Mouse (Mus musculus): ENCODE results near the gene Uqcr10. TPM values are rescaled to one million over a fixed set of nuclear protein-coding genes. Genes with fewer than 3 reads are reported as not detected.
"Not testable (repeated sequence)": the region's sequence is repeated elsewhere in the genome, so short reads cannot be mapped to it uniquely, and the experiment has no call there.

The Uqcr10 gene
- total RNA-seq, 2 experiments from 2014 or later = 429 to 434 TPM

- no peak for DNase-seq (ENCODE audit: low spot score in 2 of 2)
- intact Hi-C loops (cut with DNase I) = no loop called here
Measured at GRCm38 (mm10) chr11:4718548-4718947, 14.4 kb upstream of the Uqcr10 start.

DNA sequence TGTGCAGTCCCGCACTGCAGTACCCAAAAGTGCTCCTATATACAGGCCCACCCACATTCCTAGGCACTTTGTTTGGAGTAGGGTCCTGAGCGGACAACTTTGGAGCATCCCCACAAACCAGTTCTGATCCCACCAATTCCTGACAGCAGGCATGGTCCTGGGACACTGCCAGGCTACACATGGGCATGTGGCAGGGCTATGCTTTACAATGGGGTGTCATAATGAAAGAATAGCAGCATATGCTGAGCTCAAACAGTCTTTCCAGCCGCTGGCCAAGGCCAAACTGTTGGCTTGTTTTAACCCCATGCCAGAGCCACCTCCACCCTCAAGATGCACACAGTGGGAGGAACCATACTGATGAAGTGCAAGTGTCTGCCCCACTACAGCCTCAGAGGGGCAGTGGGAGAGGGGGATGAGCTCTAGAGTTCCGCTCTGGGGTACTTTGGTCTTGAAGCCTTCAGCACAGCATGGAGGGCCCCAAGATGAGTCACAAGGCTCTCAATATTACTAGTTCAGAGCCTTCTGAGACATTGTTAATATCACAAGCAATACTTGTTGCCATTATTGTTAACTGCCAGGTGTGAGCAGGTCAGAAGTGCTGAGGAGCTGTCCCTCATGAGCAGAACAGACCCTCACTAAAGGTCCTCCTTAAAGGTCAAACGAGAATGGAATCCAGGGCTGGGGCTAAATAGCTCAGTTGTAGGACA, 12.5 kb upstream of the Uqcr10 start:
- intact Hi-C loops (cut with DNase I) = no loop called here
- no peak for DNase-seq (ENCODE audit: low spot score in 2 of 2)

DNA sequence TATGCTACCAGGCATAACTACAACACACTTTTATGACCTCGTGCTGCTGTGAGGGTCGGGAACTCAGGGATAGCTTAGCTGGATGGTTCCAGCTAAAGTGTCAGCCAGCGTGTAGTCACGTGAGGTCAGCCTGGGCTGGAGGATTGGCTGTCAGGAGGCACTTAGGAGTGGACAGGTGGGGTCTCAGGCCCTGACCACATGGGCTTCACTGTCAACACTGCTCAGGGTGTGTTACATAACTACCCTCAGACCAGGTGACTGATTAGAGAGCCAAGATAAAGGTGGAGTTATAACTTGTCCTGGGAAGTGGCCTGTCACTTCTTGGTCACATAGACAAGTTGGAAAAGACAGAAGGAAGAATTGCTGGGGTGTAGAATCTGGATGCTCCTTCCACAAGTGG, 11.5 kb upstream of the Uqcr10 start:
- DNase-seq (ENCODE audit: low spot score in 2 of 2) = no peak
- intact Hi-C loops (cut with DNase I) = no loop called here

DNA sequence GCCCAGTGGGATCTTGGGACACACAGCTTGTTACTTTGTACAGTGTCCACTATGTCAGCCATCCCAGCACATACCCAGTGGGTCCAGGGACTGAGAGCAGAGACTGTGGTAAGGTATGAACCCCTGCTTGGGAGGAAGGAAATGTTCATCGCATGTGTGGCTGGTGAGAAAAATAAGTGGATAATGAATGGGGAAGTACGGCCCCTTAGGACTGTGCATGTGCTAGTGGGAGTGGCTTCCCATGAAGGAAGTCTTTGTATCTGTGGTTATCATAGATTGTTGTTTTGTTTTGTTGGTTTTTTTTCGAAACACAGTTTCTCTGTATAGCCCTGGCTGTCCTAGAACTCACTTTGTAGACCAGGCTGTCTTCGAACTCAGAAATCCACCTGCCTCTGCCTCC, 10.6 kb upstream of the Uqcr10 start:
- DNase-seq (ENCODE audit: low spot score in 2 of 2) = no peak
- intact Hi-C loops (cut with DNase I) = no loop called here

GRCm38 (mm10) chr11:4712822-4713221, 8.7 kb upstream of the Uqcr10 start:
- no peak for DNase-seq (ENCODE audit: low spot score in 2 of 2)
- intact Hi-C loops (cut with DNase I) = no loop called here

DNA sequence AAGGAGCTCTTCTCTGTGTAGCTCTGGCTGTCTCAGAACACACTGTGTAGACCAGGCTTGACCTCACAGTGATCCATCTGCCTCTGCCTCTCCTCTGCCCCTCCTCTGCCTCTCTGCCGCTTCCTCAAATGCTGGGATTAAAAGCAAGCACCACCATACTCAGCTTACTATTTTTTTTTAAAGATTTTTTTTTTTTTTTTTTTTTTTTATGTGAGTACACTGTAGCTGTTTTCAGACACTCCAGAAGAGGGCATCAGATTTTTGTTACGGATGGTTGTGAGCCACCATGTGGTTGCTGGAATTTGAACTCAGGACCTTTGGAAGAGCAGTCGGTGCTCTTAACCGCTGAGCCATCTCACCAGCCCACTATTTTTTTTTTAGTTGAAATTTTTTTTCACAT, 6.0 kb upstream of the Uqcr10 start:
- DNase-seq (ENCODE audit: low spot score in 2 of 2); intact Hi-C loops (cut with DNase I): not testable (repeated sequence)

- intact Hi-C loops (cut with DNase I) = no loop called here
- no peak for DNase-seq (ENCODE audit: low spot score in 2 of 2)
Measured at GRCm38 (mm10) chr11:4705178-4705577, 1.0 kb upstream of the Uqcr10 start.

DNA sequence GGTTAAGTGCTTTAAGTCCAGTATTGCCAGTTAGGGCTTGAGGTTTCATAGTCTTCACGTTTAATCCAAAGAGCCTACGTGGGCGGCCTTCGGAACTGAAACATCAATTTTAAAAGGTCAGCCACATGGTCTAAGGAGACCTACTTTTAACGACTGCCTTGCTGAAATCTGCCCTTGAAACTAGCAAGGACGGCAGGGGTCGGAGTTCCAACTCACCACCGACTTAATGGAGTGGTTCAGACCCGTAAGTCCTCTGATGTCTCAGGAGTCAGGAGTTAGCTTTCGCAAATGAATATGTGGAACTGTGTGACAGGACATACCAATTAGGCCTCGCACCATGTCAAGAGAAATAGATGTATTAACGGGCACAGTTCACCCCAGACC, 462 bp downstream of the Uqcr10 start:
- intact Hi-C loops (cut with DNase I) = no loop called here
- no peak for DNase-seq (ENCODE audit: low spot score in 2 of 2)

DNA sequence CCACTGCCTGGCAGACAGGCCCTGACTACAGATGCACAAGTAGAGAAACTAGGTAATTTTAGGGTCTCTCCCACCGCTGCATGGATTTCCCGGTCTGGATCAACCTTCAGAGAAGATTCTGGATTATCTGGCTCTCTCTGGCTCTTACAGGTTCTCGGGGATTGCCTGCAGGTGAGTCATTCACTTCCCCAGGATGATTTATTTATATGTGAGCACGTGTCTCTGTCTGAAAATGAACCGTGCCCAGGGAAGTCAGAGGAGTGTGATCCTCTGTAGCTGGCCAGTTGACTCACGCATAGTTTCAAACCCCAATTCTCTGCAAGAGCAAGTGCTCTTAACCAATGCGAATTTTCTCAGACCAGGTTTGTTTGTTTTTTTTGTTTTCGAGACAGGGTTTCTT, 3.4 kb downstream of the Uqcr10 start:
- DNase-seq (ENCODE audit: low spot score in 2 of 2) = no peak
- intact Hi-C loops (cut with DNase I) = no loop called here

DNA sequence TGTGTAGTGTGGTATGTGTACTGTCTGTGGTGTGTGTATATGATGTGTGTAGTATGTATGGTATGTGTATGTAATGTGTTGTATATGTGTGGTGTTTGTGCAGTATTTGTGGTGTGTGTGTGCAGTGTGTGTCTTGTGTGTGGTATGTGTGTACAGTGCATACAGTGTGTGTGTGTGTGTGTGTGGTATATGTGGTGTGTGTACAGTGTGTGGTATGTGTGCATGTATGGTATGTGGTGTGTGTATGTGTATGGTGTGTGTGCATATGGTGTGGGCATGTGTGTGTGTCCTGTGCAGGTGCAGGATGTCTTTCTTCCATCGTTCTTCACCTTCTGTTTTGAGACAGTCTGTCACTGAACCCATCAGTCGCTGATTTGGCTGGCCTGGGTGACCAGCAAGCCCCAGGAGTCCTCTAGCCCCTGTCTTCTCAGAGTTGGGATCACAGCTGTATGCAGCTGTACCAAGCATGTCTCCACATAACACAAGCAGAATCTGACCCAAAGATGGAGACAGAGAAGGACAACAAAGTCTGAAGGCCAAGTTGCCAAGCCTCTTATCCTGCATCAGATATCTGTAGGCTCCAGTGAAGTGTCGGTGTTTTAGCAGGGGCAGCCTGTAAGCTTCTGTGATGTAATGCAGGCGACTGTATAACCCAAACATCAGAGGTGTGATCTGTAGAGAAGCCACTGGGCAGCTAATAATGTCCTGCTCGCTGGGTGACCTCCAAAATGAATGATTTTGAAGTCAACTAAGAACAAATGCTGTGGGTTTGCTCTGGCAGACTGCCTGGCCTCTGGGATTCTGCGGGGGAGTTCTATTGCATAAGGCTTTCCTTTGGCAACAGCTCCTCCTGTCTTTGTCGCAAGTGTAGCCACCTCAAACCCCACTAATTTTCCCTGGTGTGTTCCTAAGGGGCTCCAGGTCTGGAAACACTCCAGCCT, 6.8 kb downstream of the Uqcr10 start:
- intact Hi-C loops (cut with DNase I) = no loop called here
- DNase-seq (ENCODE audit: low spot score in 2 of 2) = peak; percentile 70 to 80

DNA sequence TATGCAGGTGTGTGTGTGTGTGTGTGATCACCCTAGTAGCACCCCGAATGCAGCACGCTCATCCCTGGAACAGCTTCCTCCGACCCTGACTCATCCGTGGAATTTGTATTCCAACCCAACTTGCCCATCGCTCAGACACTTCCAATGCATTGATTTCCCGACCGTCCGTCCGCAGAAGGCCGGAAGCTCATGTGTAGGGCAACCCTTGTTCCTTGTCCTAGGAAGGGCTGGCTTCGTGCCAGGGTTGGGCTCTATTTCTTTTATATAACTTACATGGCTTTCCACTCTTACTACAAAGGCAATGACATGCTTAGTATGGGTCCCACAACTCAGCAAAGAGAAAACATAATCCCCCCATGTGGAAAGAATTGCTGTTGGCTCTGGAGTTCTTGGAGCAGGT, 12.0 kb downstream of the Uqcr10 start:
- DNase-seq (ENCODE audit: low spot score in 2 of 2) = no peak
- intact Hi-C loops (cut with DNase I) = no loop called here

DNA sequence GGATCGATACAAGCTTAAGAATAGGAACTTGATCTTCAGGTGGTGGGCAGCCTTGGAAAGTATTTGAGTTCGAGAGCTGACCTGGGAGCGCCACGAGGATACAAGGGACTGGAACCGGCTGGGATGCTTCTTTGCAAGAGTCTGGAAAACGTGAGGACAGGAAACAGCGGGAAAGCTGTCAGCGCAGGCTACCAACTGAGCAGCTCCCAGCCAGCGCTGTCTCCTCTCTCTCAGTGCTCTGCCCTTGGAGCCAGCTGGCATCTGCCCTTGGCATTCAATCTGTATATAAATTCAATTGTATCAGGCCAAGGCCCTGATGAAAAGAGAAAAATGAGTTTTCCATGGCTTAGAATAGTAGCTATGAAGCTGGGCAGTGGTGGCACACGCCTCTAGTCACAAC, 12.9 kb downstream of the Uqcr10 start:
- intact Hi-C loops (cut with DNase I) = no loop called here
- DNase-seq (ENCODE audit: low spot score in 2 of 2) = no peak

- DNase-seq (ENCODE audit: low spot score in 2 of 2) = no peak
- intact Hi-C loops (cut with DNase I) = no loop called here
Measured at GRCm38 (mm10) chr11:4690353-4690752, 13.8 kb downstream of the Uqcr10 start.

DNA sequence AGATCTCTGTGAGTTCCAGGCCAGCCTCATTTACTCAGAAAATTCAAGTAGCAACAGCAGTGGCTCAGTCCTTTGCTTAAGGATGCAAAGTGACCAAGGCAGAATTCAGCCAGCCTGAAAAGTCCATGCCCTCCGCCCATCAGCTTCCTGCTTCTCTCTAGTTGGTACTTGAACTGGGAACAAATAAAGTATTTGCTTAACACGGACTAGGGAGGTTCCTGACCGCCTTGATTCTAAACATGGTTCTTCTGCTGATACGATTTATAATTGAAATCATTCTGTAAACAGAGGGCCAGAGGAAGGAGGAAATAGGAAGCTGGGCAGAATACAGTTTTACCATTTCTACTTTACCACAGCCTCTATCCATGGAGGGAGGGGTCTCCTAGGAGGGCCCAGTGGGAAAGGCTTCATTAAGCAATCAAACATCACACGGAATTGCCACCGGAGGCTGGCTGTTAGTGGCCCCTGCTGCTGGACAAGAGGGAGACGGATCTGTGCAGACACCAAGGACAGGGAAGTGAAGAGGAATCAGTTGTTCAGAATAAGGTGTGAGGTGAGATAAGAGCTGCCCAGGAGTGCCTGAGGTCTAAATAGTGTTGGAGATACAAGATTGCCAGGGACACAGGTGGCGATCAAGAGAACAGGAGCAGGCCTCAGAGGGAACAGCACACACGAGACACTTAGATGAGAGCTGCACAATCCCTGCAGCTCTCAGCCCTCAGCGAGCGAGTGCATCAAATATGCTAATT, 15.3 kb downstream of the Uqcr10 start:
- intact Hi-C loops (cut with DNase I) = no loop called here
- DNase-seq (ENCODE audit: low spot score in 2 of 2) = no peak

DNA sequence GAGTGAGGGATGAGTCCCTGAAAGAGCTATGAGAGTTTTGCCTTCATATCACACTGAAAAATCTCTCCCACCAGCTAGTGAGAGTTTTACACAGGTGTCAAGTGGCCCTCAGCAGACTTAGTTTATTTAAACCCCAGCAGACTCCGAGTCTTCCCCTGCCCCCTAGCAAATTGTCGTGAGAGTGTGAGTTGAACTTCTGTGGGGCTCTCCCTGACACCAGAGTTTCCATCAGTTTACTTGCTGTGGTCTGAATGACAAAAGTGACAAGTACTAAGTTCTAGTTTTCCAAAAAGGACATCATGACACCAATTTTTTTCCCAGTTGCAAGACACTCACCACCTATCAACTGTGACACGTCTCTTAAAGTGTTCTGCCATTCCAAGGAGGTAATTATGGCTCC, 16.3 kb downstream of the Uqcr10 start:
- intact Hi-C loops (cut with DNase I) = no loop called here
- no peak for DNase-seq (ENCODE audit: low spot score in 2 of 2)

- intact Hi-C loops (cut with DNase I) = no loop called here
Measured at GRCm38 (mm10) chr11:4687027-4687426, 17.1 kb downstream of the Uqcr10 start.

DNA sequence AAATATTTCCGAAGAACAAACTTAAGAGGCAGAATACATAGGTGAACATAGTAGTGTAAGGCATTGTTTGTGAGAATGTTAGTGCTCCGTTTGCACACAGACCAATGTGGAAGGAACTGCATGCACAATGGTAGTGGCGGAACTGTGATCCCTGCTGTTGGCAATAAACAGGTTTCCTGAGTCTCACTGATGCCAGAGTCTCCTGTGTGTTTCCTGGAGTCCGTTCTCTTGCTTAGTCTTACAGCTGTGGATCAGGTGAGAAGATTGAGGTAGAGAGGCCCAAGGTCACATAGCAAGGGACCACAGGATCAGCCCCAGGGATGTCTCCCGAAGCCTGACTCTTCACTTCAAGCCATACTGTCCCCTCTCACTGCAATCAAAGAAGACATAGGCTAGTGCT, 18.6 kb downstream of the Uqcr10 start:
- intact Hi-C loops (cut with DNase I) = no loop called here
- DNase-seq (ENCODE audit: low spot score in 2 of 2) = no peak

More at GRCm38 (mm10) chr11:4687027-4687426, 17.1 kb downstream of the Uqcr10 start:
- no peak for DNase-seq (ENCODE audit: low spot score in 2 of 2)

- DNase-seq (ENCODE audit: low spot score in 2 of 2) = no peak
- intact Hi-C loops (cut with DNase I) = no loop called here
Measured at GRCm38 (mm10) chr11:4685071-4685470, 19.1 kb downstream of the Uqcr10 start.

DNA sequence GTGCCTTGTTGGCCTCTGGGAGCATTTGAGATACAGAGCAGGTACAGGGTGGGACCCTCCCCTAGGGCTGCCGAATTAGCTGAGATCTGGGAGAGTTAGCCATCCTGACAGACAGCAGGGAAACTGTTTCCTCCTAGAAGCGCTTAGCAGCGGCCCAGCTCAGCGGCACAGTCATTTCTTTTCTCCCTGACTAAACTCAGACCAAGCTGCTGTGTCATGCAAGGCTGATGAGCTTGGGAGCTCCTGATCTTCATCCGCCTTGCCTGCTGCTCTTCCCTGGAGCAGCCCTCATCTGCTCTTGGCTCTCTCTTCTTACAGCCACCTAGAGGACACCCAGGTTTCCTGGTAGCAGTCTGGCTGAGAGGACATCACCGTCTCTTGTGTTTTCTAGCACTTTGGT, 20.0 kb downstream of the Uqcr10 start:
- no peak for DNase-seq (ENCODE audit: low spot score in 2 of 2)
- intact Hi-C loops (cut with DNase I) = no loop called here

DNA sequence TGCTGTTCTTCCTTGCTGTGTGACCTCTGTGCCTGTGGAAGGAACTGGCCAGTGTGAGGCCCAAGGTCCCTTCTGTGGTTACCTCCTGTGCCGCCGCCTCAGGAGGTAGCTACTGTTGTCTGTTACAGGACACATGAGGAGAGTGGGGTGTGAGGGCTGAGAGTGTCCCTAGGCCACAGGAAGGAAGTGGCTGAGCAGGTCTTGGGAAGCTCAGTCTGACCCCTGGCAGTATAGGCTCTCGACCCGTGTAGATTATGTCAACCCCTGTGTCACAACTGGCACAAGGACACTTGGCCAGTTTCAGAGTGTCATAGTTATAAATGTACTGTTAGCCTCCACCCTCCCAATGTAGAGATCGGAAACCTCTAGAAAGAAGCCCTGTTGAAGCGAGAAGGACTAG, 20.6 kb downstream of the Uqcr10 start:
- no peak for DNase-seq (ENCODE audit: low spot score in 2 of 2)
- intact Hi-C loops (cut with DNase I) = no loop called here

All from left cerebral cortex, postnatal 14 days (tissue).